In the genomic region with DNA sequence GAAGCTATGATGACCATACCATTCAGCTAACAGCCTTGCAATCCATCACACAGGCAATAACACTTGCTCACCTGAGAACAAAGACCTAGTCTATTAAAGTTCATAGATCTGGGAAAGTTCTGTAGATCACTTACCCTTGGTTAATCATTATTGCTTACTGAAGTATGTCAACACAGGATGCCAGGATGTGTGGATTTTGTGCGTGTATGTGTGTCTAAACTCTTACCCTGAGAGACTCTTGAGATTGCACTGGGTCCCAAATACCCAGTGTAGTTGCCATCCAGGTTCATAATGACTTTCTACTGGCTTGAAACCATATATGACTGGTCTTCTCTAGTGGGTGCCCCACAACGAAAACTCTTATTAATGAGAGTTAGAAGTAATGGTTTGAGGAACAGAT, we compare ENCODE assay signal across 24 mouse cellular contexts.
"Had no signal": no experiment of that assay in that cellular context is flagged by ENCODE, and none has a peak within 500 bp of the region (broad histone marks: within the 10 kb centered on the region; RNA-seq: fewer than 3 reads in every experiment).

No protein-coding gene starts in this region.

- H3K27me3 ChIP-seq: heart, embryonic 12.5 days; hindbrain, embryonic 12.5 days; intestine, embryonic 15.5 days; limb, embryonic 12.5 days had no signal

- H3K4me1 ChIP-seq: heart, embryonic 10.5 days; heart, embryonic 12.5 days; hindbrain, embryonic 10.5 days; hindbrain, embryonic 12.5 days; intestine, embryonic 15.5 days; limb, embryonic 10.5 days; limb, embryonic 12.5 days had no signal

- H3K4me3 ChIP-seq: gastrocnemius, adult 2 months; heart, embryonic 10.5 days; heart, embryonic 12.5 days; hindbrain, embryonic 10.5 days; hindbrain, embryonic 12.5 days; intestine, embryonic 15.5 days; layer of hippocampus, adult 2 months; left cerebral cortex, adult 2 months; limb, embryonic 10.5 days; limb, embryonic 12.5 days had no signal

- H3K4me2 ChIP-seq: heart, embryonic 12.5 days; hindbrain, embryonic 12.5 days; hindbrain, embryonic 14.5 days; intestine, embryonic 15.5 days; limb, embryonic 12.5 days had no signal

- DNase-seq: gastrocnemius, adult 2 months; gastrocnemius, postnatal 10 days; gastrocnemius, postnatal 25 days; heart, adult 18-20 months; heart, postnatal 10 days; heart, postnatal 4 days; kidney, adult 18-20 months; kidney, adult 8-10 months; kidney, postnatal 10 days; kidney, postnatal 25 days; kidney, postnatal 4 days had no signal

- H3K27ac ChIP-seq: gastrocnemius, adult 2 months; heart, embryonic 10.5 days; hindbrain, embryonic 10.5 days; hindbrain, embryonic 12.5 days; hindbrain, embryonic 14.5 days; intestine, embryonic 15.5 days; layer of hippocampus, adult 2 months; left cerebral cortex, adult 2 months; limb, embryonic 10.5 days; limb, embryonic 12.5 days had no signal

- H3K36me3 ChIP-seq: heart, embryonic 10.5 days; heart, embryonic 12.5 days; hindbrain, embryonic 10.5 days; hindbrain, embryonic 12.5 days; intestine, embryonic 15.5 days; limb, embryonic 10.5 days; limb, embryonic 12.5 days had no signal

- ATAC-seq: hindbrain, embryonic 16.5 days; inflammation-experienced regulatory T-cells, adult 6 months; intestine, embryonic 15.5 days; intestine, postnatal 0 days had no signal

- H3K9me3 ChIP-seq: heart, embryonic 10.5 days; hindbrain, embryonic 10.5 days; hindbrain, embryonic 12.5 days; intestine, embryonic 15.5 days; limb, embryonic 10.5 days; limb, embryonic 12.5 days had no signal

- H3K9ac ChIP-seq: heart, embryonic 12.5 days; hindbrain, embryonic 12.5 days; hindbrain, embryonic 14.5 days; intestine, embryonic 15.5 days; limb, embryonic 12.5 days had no signal
